Mouse (Mus musculus) kidney, adult 2 months (tissue): ENCODE measurements at regions not wholly inside any gene's neighbourhood (a gene's known extent, or its start where the extent isn't known, plus 50 kb on each side); places are given as distances from the start of the nearest gene placed in this dataset.

Experiments used
- CTCF ChIP-seq: fragments of 200-500 bp; conservative IDR thresholded peaks from 2 replicates; pipeline ENCODE4 v1.5.1; 2011; ENCODE audit warnings: low read depth, mild to moderate bottlenecking, control low read depth, low read length, moderate library complexity, mixed read lengths; ENCODE audit not compliant: insufficient read depth, insufficient read length
- POLR2A ChIP-seq: fragments of 200-500 bp; IDR thresholded peaks from one replicate; pipeline ENCODE4 v1.6.1; 2011; ENCODE audit warnings: low read depth, low read length, control low read depth

DNA sequence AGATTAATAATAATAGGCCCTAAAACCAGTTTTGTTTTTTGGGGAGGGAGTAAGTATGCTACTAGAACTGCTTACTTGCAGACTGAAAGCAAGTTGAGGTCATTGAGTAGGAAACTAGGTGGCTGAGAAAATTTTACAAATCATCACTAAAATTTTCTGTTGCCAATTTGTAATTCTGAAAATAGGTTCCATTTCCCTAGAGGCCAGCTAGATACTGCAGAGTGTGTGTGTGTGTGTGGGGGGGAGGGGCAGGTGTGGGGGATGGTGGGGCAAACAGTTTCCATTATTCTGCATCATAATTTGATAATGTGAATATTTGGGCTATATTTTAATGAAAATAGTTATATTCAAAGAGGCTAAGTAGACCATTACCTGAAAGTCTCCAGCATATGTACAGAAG is 69.1 kb upstream of the C130060K24Rik start:
- TF ChIP-seq CTCF (no peak), POLR2A (no peak)
